Mouse (Mus musculus) liver, embryonic 16.5 days (tissue): ENCODE data around the gene Golga2. TPM values are rescaled to one million over a fixed set of nuclear protein-coding genes. Genes with fewer than 3 reads are reported as not detected.

Experiments
- ATAC-seq: fragments of 200-750 bp; cut with Nextera tagmentation; 2 replicates; pipeline ENCODE4 v1.8.0; 2017; ENCODE audit warnings: low read depth, mild to moderate bottlenecking, moderate number of reproducible peaks, moderate library complexity
- H3K27ac ChIP-seq: fragments of 300-500 bp; sonication (generic); 2 replicates; pipeline ENCODE4 v1.5.1; 2014; ENCODE audit warnings: mild to moderate bottlenecking, low read length
- H3K27me3 ChIP-seq: fragments of 300-500 bp; sonication (generic); 2 replicates; pipeline ENCODE4 v1.6.1; 2014; ENCODE audit warnings: low read depth, low read length, mixed read lengths; ENCODE audit not compliant: control insufficient read depth, insufficient read depth
- H3K36me3 ChIP-seq: fragments of 300-500 bp; sonication (generic); 2 replicates; pipeline ENCODE4 v1.6.1; 2014; ENCODE audit warnings: mild to moderate bottlenecking; ENCODE audit not compliant: control insufficient read depth, insufficient read depth
- H3K4me1 ChIP-seq: fragments of 300-500 bp; sonication (generic); 2 replicates; pipeline ENCODE4 v1.6.1; 2014; ENCODE audit warnings: low read depth, low read length, mixed read lengths; ENCODE audit not compliant: control insufficient read depth
- H3K4me2 ChIP-seq: fragments of 300-500 bp; sonication (generic); 2 replicates; pipeline ENCODE4 v1.6.1; 2014; ENCODE audit warnings: low read depth, low read length, mixed read lengths
- H3K4me3 ChIP-seq: fragments of 300-500 bp; sonication (generic); 2 replicates; pipeline ENCODE4 v1.5.1; 2014; ENCODE audit warnings: low read depth, mild to moderate bottlenecking, low read length
- H3K9ac ChIP-seq: fragments of 300-500 bp; sonication (generic); 2 replicates; pipeline ENCODE4 v1.6.1; 2014; ENCODE audit warnings: low read depth, low read length
- H3K9me3 ChIP-seq: fragments of 300-500 bp; sonication (generic); replicated peaks from 2 replicates; pipeline ENCODE4 v1.6.1; 2016; ENCODE audit warnings: low read length; ENCODE audit not compliant: control insufficient read depth
- WGBS: fragments of 180-500 bp; shearing (Covaris S2); extraction: QIAGEN DNeasy Blood & Tissue Kit; methylation state at CpG from one replicate; pipeline ENCODE4 v1.1.7; 2014; ENCODE audit not compliant: insufficient replicate concordance; 5-methylcytosine and 5-hydroxymethylcytosine counted together
- polyA plus RNA-seq: library from polyadenylated mRNA; unstranded; fragments of >200 nt; fragmentation: Nextera tagmentation; extraction: Ambion mirVana; gene quantifications from 2 replicates; pipeline ENCODE4 v1.2.1, GENCODE M21; 2015

The Golga2 gene
- polyA plus RNA-seq = 9.5 and 10.0 TPM in 2 replicates

- Histone ChIP-seq H3K4me3 (peak within 1 kb of the TSS; percentile 79), H3K27ac (peak within 1 kb of the TSS; percentile 77), H3K4me2 (peak within 1 kb of the TSS; percentile 90), H3K9me3 (no peaks in the 10 kb centered on the region), H3K27me3 (no peaks in the 10 kb centered on the region), H3K4me1 (peaks cover 19% of the 10 kb centered on the region), H3K9ac (peak within 1 kb of the TSS; percentile 87), H3K36me3 (0 out of 2 replicates have a peak, but pooled peaks cover 2% of the 10 kb centered on the region)
- WGBS = under 1% methylated on average over 21 of the region's 23 CpGs
- ATAC-seq = no peak; the same call in 1 of the 2 replicates
Measured at GRCm38 (mm10) chr2:32287334-32287840, at the start of gene Golga2. Golga2 (plus strand) TSS chr2:32287384.

- Histone ChIP-seq H3K9me3 (no peaks in the 10 kb centered on the region), H3K36me3 (peaks cover 9% of the 10 kb centered on the region), H3K27me3 (no peaks in the 10 kb centered on the region), H3K4me3 (peak overlapping the region; percentile 77), H3K9ac (peak overlapping the region; percentile 83), H3K4me1 (peaks cover 20% of the 10 kb centered on the region), H3K4me2 (peak overlapping the region; percentile 92), H3K27ac (peak overlapping the region; percentile 65; the same call in 1 of the 2 replicates)
- 31% methylated on average over 4 of the region's 4 CpGs for WGBS
- no peak for ATAC-seq
Measured at GRCm38 (mm10) chr2:32237571-32237970, 49.6 kb upstream of the Golga2 start.

- no peaks in the 10 kb centered on the region for H3K9me3 ChIP-seq
- no peak overlapping the region for H3K4me2 ChIP-seq
- H3K9ac ChIP-seq = no peak overlapping the region
- no peaks in the 10 kb centered on the region for H3K27me3 ChIP-seq
- no peak for ATAC-seq
- peaks cover 20% of the 10 kb centered on the region for H3K4me1 ChIP-seq
- H3K4me3 ChIP-seq = no peak overlapping the region
- H3K27ac ChIP-seq = no peak overlapping the region
- WGBS = 59% methylated on average over 9 of the region's 9 CpGs
- H3K36me3 ChIP-seq = peaks cover 9% of the 10 kb centered on the region
Measured at GRCm38 (mm10) chr2:32238708-32239435, 48.3 kb upstream of the Golga2 start.

- H3K27ac ChIP-seq = no peak overlapping the region
- H3K4me2 ChIP-seq = no peak overlapping the region
- ATAC-seq = no peak
- peaks cover 17% of the 10 kb centered on the region for H3K36me3 ChIP-seq
- no peak overlapping the region for H3K4me3 ChIP-seq
- no peak overlapping the region for H3K9ac ChIP-seq
- 86% methylated on average over 5 of the region's 5 CpGs for WGBS
- peaks cover 9% of the 10 kb centered on the region for H3K4me1 ChIP-seq
- no peaks in the 10 kb centered on the region for H3K9me3 ChIP-seq
- no peaks in the 10 kb centered on the region for H3K27me3 ChIP-seq
Measured at GRCm38 (mm10) chr2:32240591-32240990, 46.6 kb upstream of the Golga2 start.

- WGBS = 83% methylated on average over 4 of the region's 4 CpGs
- no peak overlapping the region for H3K27ac ChIP-seq
- no peak overlapping the region for H3K9ac ChIP-seq
- H3K36me3 ChIP-seq = peaks cover 17% of the 10 kb centered on the region
- H3K27me3 ChIP-seq = no peaks in the 10 kb centered on the region
- no peaks in the 10 kb centered on the region for H3K9me3 ChIP-seq
- peaks cover under 1% of the 10 kb centered on the region; the same call in 1 of the 2 replicates for H3K4me1 ChIP-seq
- ATAC-seq = no peak
- no peak overlapping the region for H3K4me3 ChIP-seq
- H3K4me2 ChIP-seq = no peak overlapping the region
Measured at GRCm38 (mm10) chr2:32242986-32243385, 44.2 kb upstream of the Golga2 start.

- Histone ChIP-seq H3K27ac (no peak overlapping the region), H3K4me2 (no peak overlapping the region), H3K9me3 (no peaks in the 10 kb centered on the region), H3K4me3 (no peak overlapping the region), H3K27me3 (no peaks in the 10 kb centered on the region), H3K9ac (no peak overlapping the region), H3K36me3 (peaks cover 8% of the 10 kb centered on the region), H3K4me1 (no peaks in the 10 kb centered on the region)
- ATAC-seq = no peak
- WGBS = 60% methylated on average over 4 of the region's 4 CpGs
Measured at GRCm38 (mm10) chr2:32246741-32247140, 40.4 kb upstream of the Golga2 start.

GRCm38 (mm10) chr2:32248377-32249361 is 38.5 kb upstream of the Golga2 start:
- Histone ChIP-seq H3K27ac (no peak overlapping the region), H3K4me2 (no peak overlapping the region), H3K4me1 (no peaks in the 10 kb centered on the region), H3K9me3 (no peaks in the 10 kb centered on the region), H3K27me3 (no peaks in the 10 kb centered on the region), H3K36me3 (peaks cover 11% of the 10 kb centered on the region), H3K4me3 (no peak overlapping the region), H3K9ac (no peak overlapping the region)
- ATAC-seq = no peak
- WGBS = 72% methylated on average over 10 of the region's 10 CpGs

GRCm38 (mm10) chr2:32251791-32252527 is 35.2 kb upstream of the Golga2 start:
- H3K27ac ChIP-seq = no peak overlapping the region
- ATAC-seq = no peak
- peaks cover 3% of the 10 kb centered on the region for H3K4me1 ChIP-seq
- no peak overlapping the region for H3K4me3 ChIP-seq
- no peaks in the 10 kb centered on the region for H3K9me3 ChIP-seq
- 76% methylated on average over 12 of the region's 12 CpGs for WGBS
- H3K36me3 ChIP-seq = peaks cover 12% of the 10 kb centered on the region
- no peaks in the 10 kb centered on the region for H3K27me3 ChIP-seq
- no peak overlapping the region for H3K9ac ChIP-seq
- no peak overlapping the region for H3K4me2 ChIP-seq
